Mouse (Mus musculus) cerebellum, adult 2 months (tissue): ENCODE data around the gene Gm15319. TPM values are rescaled to one million over a fixed set of nuclear protein-coding genes. Genes with fewer than 3 reads are reported as not detected.
A peak's percentile ranks its signal among the peaks of the same experiment; 100 is the strongest.
"Not testable (repeated sequence)": the region's sequence is repeated elsewhere in the genome, so short reads cannot be mapped to it uniquely, and the experiment has no call there.

Experiments used
- DNase-seq, 2 experiments: peaks; one replicate each; pipeline ENCODE4 v3.0.0; 2021
- H3K27ac ChIP-seq: fragments of 200-500 bp; 2 replicates; pipeline ENCODE4 v1.5.1; 2012; ENCODE audit warnings: low read length, control low read depth, inconsistent platforms; ENCODE audit not compliant: insufficient read depth
- H3K27me3 ChIP-seq: fragments of 200-500 bp; 2 replicates; pipeline ENCODE4 v1.6.1; 2012; ENCODE audit warnings: inconsistent platforms, mild to moderate bottlenecking, low read length, moderate library complexity; ENCODE audit not compliant: control insufficient read depth, insufficient read depth
- H3K4me1 ChIP-seq: fragments of 200-500 bp; 2 replicates; pipeline ENCODE4 v1.6.1; 2011; ENCODE audit warnings: low read length; ENCODE audit not compliant: control insufficient read depth, insufficient read depth
- H3K4me3 ChIP-seq: fragments of 200-500 bp; replicated peaks from 2 replicates; pipeline ENCODE3; 2011; ENCODE audit warnings: mild to moderate bottlenecking, low read depth, low read length, control low read depth; ENCODE audit not compliant: insufficient read depth
- WGBS: fragments of 180-500 bp; shearing (Covaris S2); methylation state at CpG from one replicate; pipeline ENCODE4 v1.1.7; 2018; 5-methylcytosine and 5-hydroxymethylcytosine counted together
- polyA plus RNA-seq: library from polyadenylated mRNA; depleted of rRNA; stranded (reverse); fragments of >200 nt; gene quantifications from 2 replicates; pipeline ENCODE4 v1.2.3, GENCODE M21; 2012

The Gm15319 gene
- polyA plus RNA-seq, 1 experiment = 0.49 TPM

DNA sequence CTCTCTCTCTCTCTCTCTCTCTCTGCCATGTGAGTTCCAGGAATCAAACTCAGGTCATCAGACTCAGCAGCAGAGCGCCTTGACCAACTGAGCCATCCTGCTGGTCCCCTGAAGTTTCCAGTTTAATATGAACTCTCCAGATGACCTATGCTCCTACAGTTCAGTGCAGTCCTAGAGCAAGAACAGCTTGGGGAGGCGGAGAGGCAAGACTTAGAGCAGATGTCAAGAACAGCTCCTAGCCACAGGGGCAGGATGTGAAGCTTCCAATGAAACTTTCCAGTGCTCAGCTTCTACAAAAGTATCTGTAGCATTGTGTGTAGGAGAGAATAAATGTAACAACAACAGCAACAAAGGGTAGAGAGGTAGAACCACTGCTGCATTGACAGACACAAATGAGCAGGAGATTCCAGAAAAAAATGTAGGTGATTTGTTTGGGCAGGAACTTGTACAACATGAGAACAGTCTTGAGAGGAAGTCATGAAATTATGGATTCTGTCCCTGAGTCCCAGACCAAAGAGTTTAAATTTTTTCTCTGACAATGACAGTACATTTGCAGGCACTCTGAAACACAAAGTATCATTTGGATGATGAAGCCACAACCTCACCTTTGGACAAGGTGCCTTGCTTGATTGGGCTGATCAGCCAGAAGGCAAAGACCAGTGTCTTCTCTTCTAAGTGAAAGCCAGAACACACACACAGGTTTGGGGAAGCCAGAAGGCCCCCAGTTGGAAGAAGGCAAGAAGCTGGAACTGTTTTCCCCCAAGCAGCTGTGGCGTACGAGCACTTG is 16.8 kb upstream of the Gm15319 start:
- no CpG with 5 or more reads among the region's 4 CpGs for WGBS
- not testable (repeated sequence) for H3K27me3 ChIP-seq, H3K27ac ChIP-seq, DNase-seq, H3K4me3 ChIP-seq, H3K4me1 ChIP-seq

DNA sequence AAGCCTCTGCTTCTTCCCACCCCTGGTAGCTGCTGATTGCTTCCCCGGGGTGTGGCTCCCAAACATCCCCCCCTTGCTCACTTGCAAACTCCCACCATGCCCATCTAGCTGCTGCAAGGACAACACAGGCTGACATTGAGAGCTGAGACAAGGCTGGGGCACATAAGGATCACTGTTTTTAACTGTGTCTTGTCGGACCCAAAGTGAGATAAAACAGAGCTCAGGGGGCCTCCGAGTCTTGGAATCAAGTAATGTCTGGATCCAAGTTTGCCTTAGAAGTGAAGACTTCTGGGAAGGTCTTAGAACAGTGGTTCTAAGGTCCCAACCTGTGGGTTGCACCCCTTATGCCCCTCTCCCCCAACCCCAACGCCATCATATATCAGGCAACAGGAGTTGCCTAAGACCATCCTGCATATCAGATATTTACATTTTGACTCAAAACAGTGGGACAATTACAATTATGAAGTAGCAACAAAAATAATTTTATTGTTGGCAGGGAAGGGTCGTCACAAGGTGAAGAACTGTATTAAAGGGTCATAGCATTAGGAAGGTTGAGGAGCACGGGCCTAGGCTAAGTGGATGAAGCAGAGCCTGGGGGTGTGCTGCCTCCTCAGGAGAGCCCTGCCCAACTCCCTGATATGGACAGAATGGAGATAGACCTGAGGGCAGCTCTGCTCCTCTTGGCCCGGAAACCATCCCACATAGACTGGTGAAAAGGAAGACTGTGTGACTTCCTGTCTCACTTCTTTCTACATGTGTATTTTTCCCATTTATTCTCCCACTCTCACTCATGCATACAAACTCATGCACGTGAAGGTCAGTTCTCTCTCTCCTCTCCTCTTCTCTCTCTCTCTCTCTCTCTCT is 16.0 kb upstream of the Gm15319 start:
- peak in 1 of 2 experiments; percentile 23 for DNase-seq
- not testable (repeated sequence) for H3K4me3 ChIP-seq, H3K27ac ChIP-seq, H3K4me1 ChIP-seq, H3K27me3 ChIP-seq
- 83% methylated on average over 4 of the region's 8 CpGs for WGBS

DNA sequence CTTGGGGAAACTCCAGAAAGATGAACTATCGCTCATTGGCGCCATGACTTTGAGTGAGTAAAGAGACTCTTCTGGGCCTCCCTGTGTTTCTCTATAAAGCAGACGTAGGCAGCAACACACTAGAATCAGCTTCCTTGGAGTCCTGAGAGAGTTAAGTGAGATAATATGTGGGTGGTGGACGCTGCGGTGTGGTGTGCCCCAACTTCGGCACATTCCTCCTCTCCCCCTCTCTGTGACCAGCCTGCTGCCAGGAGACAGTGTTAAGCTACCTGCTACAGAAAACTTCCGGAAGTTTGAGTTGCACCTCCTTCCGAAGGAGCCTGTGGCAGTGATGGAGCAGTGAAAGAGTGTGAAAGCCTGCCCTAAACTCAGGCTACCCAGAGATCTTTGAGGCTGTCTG is 15.3 kb upstream of the Gm15319 start:
- H3K4me3 ChIP-seq, H3K27ac ChIP-seq, H3K4me1 ChIP-seq, H3K27me3 ChIP-seq: not testable (repeated sequence)
- WGBS = 77% methylated on average over 6 of the region's 8 CpGs
- peak in 1 of 2 experiments; percentile 36 for DNase-seq

DNA sequence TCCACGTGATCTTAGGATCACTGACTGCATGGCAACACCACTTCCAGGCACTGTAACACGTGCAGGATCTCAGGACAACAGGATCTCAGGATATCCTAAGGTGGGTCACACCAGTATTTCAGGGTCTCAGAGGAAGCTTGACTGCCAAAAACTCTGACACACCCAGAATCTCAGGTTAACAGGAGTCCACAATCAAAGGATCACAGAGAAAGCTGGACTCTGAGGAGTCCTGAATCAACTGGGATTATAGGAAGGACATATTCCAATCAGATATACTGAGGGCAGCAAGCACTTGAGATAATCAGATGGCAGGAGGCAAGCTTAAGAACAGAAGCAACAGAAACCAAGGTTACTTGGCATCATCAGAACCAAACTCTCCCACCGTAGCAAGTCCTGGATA is 12.7 kb upstream of the Gm15319 start:
- H3K4me3 ChIP-seq, DNase-seq, H3K4me1 ChIP-seq, H3K27ac ChIP-seq, H3K27me3 ChIP-seq: not testable (repeated sequence)
- no CpG with 5 or more reads among the region's 3 CpGs for WGBS

DNA sequence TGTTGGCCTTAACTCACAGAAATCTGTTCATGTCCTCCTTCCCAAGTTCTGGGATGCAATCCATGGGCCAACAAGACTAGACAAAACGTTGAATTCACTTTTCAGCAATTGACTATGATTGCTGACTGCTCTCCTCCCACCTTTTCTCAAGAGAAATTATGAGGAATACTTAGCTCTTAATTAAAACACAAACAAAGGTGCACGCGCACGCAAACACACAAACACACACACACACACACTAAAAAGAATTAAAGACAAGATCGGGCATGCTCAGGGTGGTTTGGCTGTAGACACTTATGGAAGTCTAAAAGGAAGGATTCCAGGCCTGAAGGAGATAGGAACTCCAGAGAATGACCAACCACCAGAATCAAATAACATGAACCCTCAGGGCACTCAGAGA is 6.6 kb downstream of the Gm15319 start:
- not testable (repeated sequence) for H3K27ac ChIP-seq, H3K4me3 ChIP-seq, H3K27me3 ChIP-seq, DNase-seq, H3K4me1 ChIP-seq
- WGBS = 80% methylated on average over 5 of the region's 5 CpGs

DNA sequence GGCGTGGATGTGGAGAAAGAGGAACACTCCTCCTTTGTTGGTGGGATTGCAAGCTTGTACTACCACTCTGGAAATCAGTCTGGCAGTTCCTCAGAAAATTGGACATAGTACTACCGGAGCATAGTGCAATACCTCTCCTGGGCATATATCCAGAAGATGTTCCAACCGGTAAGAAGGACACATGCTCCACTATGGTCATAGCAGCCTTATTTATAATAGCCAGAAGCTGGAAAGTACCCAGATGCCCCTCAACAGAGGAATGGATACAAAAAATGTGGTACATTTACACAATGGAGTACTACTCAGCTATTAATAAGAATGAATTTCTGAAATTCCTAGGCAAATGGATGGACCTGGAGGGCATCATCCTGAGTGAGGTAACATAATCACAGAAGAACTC is 9.4 kb downstream of the Gm15319 start:
- H3K4me3 ChIP-seq, H3K4me1 ChIP-seq, DNase-seq, H3K27ac ChIP-seq, H3K27me3 ChIP-seq: not testable (repeated sequence)
- 89% methylated on average over 2 of the region's 3 CpGs for WGBS

DNA sequence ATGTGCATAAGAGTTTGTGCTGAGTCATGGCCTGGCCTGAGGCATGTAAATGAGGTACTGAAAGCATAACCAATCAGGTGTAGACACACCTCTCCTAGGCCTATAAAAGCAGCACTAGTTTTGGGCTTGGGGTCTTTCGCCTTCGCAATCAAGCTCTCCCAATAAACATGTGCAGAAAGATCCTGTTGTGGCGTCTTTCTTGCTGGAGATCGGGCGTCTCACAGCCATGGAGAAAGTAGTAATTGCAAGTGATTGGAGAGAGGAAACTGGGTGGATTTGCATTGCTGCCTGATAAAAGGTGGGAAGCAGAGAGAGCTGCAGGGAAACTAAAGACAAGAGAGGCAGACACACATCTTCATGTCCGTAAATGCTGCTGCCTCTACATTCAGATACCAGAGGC is 60.3 kb downstream of the Gm15319 start:
- H3K27me3 ChIP-seq, H3K4me1 ChIP-seq, DNase-seq, H3K27ac ChIP-seq, H3K4me3 ChIP-seq: not testable (repeated sequence)
- WGBS = 95% methylated on average over 5 of the region's 6 CpGs

DNA sequence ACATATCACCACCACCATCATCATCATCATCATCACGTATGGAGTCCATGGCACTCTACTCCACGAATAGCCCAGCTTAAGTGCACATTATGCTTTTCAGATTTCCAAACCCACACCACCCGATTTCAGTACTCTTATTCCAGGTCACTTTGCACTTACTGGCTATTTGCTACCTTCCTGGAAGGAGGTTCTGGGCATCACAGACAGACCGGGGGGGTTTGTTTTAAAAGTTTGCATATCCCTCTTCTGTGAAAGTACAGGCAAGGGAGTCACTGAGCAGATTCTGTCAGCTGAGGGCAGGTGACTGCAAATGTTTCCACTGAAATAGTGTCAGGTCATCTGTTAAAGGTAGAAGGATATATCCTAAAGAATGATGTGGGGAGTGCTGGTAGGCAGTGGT is 63.0 kb downstream of the Gm15319 start:
- not testable (repeated sequence) for H3K27me3 ChIP-seq, DNase-seq, H3K27ac ChIP-seq, H3K4me3 ChIP-seq, H3K4me1 ChIP-seq
- 75% methylated on average over 4 of the region's 4 CpGs for WGBS

DNA sequence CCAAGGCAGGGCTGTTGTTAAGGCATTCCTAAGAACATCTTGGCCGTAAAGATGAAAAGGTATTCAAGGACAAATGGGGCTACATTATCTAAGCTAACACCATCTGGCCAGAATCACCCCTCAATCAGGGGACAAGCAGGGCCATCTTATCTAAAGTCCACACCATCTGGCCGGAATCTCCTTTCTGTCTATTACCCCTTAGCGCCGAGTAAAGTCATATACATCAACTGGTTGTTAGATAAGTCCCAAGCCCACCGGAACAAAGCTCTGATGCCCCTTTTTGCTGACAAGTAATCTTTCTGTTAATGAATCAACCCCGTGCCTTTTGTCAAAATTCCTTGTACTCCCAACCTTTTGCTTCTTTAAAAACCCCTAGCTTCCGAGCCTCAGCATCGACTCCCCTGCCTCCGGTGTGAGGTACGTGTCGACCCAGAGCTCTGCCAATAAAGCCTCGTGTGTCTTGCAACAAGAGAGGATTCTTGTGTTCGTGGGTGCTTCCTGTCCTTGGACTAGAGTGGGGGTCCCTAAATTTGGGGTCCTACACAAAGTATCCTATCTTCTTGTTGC is 65.0 kb downstream of the Gm15319 start:
- peak; percentile 41 to 51 for DNase-seq
- not testable (repeated sequence) for H3K4me1 ChIP-seq, H3K4me3 ChIP-seq, H3K27me3 ChIP-seq, H3K27ac ChIP-seq
- 83% methylated on average over 12 of the region's 13 CpGs for WGBS
